Mouse (Mus musculus) cerebral cortex, adult 2 months (tissue): ENCODE results near the gene Gm5168.

ENCODE experiments used
- WGBS: fragments of 180-500 bp; shearing (Covaris S2); methylation state at CpG from one replicate; pipeline ENCODE4 v1.1.7; 2018; 5-methylcytosine and 5-hydroxymethylcytosine counted together

Gm5168 gene

GRCm38 (mm10) chrX:26050941-26051340 lies at the start of gene Gm5168:
Gene Gm5168 (minus strand): TSS chrX:26051041.
- WGBS, result 67% methylated on average over 1 of the region's 3 CpGs
